Mouse (Mus musculus): Measurements from ENCODE around the gene Galt.
"Not testable (repeated sequence)": the region's sequence is repeated elsewhere in the genome, so short reads cannot be mapped to it uniquely, and the experiment has no call there.

The Galt gene

DNA sequence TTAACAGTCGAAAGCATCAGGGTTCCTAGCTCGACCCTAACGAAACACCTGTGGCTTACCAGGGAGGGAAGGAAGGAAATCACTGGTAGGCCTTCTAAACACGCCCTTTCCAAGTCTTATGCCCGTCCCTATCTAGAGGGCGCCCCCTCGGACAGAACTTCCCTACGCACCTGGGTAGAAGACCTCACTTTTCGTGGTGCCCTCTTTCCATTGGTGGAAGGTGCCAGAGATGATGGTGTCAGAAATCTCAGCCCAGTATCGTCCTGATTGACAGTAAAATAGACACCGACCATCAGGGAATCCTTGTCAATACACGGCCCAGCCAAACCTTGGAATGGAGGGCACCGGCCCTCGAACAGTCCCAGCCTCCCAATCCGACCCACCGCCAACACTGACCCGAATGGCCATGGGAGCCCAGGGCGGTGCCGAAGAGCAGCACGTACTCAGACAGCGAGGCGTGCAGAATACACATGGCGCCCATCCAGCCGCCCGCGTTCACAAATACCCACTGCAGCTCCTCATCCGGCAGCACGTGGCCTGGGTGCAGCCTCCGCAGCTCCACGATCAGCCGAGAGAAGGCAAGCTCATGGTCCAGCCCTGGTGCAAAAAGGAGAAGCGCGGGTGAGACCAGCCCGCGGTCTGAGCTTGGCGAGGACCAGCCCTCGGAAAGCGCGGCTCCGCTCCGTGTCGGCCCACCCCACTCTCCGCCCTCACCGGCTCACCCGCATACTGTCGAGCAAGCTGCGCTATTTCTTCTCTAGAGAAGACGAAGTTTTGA, 14.5 kb upstream of the Galt start:
- no peak for DNase-seq (ENCODE audit: low spot score)

DNA sequence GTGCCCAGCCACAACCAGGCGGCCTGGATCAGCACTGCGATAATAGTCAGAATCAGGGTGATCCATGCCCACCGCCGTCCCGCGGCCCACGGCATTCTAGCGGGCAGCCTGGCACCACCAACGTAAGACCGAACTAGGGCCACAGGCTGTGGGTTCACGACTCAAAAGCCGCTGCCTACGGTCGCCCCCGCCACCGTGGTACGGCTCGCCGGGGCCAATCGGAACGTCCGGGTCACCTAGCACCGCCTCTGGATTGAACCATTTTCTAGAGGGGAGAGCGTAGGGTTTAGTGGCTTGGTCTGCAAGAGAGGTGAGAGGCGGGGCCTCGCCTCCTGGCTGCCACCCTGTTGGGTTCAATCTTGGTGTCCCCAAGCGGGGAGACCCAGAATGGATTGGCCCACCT, 13.9 kb upstream of the Galt start:
- DNase-seq (ENCODE audit: low spot score): peak; percentile 95

DNA sequence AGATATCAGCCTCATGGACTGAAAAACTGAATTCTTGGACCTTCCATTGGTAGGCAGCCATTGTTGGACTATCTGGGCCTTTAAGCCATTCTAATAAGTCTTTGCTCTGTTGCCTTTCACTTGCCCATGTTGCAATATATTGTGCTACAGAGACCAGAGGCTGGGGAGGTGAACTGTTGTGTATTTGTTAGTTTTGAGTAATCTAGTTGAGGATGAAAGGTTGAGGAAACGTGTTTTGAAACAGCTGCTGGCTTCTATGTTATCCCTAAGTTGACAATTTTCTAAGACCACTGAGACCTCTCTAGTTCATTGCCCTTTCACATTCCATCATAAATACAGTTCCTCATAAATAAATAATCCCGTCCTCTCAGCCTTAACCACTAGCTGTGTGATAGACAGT, 10.9 kb upstream of the Galt start:
- no peak for DNase-seq (ENCODE audit: low spot score)

DNA sequence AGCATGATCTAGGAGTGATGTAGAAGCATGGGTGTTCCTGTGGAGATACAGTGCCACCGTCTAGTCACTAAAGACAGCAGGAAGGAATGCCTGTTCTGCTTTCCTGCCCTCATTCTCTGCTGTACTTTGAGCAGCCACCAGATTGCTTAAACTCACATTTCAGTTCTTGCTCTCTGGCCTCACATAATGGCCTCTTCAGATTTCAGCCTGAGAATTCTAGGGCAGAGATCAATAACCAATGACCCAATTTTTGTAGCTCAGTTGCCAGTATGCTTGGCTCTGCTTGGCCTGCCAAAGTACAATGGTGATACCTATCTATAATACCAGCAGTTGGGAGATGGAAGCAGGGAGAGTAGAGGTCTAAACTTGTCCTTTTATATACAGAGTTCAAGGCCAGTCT, 10.0 kb upstream of the Galt start:
- DNase-seq (ENCODE audit: low spot score): no peak

DNA sequence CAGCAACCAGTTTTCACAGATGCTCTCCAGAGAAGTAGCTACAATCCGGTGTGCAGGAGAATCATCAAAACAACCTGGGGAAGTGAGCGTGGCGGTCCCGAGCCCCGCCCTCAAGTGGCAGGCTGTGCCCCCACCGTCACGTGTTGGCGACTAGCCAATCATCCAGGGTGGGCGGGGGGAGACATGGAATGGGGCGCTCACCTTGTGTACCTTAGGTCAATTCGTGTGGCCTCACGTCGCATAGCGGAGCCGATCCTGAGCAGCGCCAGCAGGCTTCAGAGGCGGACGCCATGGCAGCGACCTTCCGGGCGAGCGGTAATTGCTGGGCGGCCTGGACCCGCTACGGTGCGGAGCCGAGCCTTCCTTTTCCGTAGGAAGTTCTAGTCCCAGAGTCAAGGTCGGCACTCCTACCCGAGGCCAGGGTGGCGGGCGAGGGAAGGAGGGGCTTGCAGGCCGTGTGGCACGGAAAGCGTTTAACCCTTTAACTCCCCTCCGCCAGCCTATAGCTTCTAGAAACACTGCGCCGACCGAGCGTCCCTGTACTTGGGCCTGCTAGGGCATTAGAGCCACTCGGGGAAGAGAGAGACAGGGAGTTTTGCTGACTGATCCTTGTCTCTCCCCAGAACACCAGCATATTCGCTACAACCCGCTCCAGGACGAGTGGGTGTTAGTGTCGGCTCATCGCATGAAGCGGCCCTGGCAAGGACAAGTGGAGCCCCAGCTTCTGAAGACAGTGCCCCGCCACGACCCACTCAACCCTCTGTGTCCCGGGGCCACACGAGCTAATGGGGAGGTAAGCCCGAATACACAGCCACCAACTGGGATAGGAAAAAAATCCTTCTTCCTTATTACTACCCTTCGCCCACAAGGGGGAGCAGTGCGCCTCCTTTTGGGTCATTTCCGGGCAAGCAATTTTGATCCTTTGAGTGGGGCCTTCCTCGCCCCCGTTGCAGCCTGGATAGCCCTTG, 594 bp downstream of the Galt start, which contains the start of gene Sigmar1:
Gene Sigmar1, minus strand, starts transcription at position 820 of the 968 bp plus-strand sequence.
- peak; percentile 95 for DNase-seq (ENCODE audit: low spot score)

DNA sequence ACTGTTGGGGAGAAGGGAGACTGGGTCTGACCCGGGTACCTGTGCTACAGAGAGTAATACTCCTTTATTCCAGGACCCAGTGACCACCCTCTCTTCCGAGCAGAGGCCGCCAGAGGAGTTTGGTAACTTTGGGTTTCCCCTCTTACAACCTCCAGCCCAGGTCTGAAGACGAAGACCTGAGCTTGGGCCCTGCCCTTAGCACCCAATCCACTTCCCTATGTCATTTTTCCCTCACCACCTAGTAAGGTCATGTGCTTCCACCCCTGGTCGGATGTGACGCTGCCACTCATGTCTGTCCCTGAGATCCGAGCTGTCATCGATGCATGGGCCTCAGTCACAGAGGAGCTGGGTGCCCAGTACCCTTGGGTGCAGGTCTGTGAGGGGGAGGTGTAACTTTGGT, 1.4 kb downstream of the Galt start:
- DNase-seq (ENCODE audit: low spot score): no peak

DNA sequence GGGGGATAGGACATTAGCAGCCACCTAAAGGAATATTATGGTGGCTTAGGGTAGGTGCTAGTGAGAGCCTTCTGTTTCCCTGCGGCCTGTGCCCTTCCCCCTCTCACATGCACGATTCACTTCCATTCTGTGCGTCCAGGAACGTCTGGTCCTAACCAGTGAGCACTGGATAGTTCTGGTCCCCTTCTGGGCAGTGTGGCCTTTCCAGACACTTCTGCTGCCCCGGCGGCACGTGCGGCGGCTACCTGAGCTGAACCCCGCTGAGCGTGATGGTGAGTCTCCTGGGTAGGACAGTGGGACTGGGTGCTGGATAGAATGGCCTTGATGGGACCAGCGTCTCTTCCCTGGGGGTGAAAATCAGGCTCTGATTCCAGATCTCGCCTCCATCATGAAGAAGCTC, 2.3 kb downstream of the Galt start:
- no peak for DNase-seq (ENCODE audit: low spot score)

DNA sequence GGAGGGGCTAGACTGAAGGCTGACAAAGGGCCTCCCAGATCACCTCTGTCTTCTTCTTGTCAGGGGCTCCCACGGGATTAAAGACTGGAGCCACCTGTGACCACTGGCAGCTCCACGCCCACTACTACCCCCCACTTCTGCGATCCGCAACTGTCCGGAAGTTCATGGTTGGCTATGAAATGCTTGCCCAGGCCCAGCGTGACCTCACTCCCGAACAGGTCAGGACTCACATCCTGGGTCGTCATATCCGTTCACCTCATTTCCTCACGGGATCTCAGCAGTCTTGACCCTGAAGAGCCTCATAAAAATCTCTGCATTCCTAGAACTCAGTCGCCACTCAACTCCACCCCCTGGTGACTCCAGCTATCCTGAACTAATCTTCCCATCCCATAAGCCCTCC, 3.0 kb downstream of the Galt start:
- DNase-seq (ENCODE audit: low spot score): no peak

DNA sequence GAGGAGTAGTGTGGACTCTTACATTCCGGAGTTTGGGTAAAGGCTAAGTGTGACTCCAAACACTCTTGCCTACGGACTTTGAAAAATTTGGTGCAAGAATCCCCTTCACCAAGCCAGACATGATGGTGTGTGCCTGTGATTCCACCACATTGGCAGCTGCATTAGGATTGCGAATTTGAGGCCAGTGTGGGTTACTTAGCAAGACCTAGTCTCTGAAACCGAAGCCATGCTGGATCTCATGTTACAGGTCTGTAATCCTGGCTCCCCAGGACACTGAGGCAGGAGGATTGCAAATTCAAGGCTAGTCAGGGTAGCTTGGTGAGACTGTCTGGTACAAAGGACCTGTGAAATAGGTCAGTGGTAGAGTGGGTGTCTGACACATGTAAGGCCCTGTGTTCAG, 3.7 kb downstream of the Galt start:
- no peak for DNase-seq (ENCODE audit: low spot score)

DNA sequence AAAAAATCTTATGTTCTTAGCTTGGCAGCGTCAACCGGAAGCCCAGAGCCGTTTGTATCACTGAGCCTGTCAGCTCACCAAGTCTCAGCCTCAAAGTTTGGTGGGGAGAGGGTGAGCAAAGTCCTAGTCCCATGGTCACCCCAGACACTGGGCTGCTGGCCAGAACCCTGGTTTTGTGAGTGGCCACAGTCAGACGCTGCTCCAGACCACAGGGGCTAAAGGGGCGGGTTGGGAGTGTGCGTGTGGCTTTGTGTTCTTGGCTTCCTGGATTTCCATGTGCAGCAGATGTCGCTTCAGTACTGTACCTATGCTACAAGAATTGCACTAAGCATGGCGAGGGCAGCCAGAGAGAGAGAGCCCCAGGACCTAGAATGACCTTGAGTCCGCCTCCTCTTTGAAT, 4.2 kb downstream of the Galt start:
- no peak for DNase-seq (ENCODE audit: low spot score)

DNA sequence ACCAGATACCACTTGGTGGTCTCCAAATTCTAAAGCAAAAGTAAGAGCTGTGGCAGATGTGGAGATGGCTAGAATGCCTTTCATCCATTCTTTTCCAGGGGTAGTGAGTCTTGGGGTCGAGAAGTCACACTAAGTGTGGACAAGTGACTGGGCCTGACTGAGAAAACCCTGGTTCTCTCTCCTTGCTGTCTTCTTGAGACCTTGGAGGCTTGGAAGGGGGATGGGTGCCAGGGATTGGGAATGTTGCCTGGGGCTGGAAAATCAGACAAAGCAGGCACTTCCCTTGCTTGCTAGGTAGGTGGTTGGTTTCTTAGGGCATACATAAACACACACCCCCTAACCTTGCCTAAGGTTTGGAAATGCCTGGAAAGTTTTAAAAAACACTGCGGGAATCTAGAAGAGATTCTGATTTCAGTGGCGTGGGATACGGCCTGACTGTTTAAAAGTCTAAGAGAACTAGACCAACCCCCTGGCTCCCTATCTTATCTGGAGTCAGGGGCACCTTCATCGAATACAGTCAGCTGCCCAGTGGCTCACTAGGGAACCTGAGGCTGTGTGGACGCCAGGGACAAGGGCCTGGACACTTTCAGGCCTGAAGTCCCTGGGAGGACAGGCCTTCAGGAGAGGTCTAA, 4.7 kb downstream of the Galt start:
- no peak for DNase-seq (ENCODE audit: low spot score)

DNA sequence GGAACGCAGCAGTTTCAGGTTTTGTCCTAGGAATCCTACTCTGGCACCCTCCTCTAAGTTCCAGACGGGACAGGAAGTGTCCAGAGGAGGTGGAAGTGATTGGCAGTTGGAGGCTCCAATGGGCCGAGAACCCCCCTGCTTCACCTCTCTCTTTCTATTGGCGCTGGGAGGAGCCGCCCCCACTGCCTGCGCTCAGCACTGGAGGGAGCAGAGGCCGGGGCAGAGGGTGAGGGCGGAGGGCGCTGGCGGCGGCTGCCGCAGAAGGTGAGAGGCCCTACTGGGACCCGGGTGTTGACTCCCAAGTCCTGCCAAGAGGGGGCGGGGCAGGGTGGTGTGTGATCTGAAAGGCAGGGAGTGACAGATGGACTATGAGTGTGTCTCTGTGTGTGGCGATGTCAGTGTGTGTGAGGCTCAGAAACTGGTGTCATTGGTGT, 5.3 kb downstream of the Galt start:
- peak; percentile 94 for DNase-seq (ENCODE audit: low spot score)

DNA sequence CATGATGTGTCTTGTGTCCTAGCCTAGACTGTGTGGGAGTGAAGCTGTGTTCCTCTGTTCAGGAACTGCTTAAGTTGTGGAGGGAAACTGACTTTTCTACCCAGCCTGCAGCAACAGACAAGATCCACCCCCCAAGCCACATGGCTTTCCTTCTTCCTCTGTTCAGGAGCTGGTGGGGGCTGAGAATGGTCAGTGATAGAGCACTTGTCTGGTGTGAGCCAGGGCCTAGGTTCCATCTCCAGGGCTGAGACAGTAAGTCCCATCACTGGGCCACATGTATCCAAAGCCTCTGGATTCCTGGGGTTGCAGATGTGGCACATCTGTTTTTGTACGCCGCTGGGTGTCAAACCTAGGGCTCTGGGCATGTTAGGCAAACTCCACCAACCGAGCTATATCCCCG, 5.9 kb downstream of the Galt start:
- DNase-seq (ENCODE audit: low spot score): no peak

DNA sequence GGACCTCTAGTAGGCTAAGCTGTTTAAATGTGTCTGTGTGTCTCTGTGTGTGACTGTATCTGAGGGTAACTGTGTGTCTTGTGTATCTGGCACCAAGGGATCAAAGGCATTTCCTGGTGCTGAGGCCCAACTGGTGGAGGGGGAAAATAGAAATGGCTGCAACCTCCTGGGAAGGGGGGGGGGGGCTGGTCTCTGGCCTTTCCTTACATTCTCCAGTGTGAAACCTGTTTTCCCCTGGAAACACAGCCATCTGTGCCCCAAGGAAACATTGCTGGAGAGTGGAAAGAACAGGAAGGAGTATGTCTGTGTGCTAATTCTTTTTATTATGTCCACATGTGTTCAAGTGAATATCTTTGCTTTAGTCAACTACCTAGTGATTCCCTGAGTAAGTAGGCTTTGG, 6.7 kb downstream of the Galt start:
- no peak for DNase-seq (ENCODE audit: low spot score)

DNA sequence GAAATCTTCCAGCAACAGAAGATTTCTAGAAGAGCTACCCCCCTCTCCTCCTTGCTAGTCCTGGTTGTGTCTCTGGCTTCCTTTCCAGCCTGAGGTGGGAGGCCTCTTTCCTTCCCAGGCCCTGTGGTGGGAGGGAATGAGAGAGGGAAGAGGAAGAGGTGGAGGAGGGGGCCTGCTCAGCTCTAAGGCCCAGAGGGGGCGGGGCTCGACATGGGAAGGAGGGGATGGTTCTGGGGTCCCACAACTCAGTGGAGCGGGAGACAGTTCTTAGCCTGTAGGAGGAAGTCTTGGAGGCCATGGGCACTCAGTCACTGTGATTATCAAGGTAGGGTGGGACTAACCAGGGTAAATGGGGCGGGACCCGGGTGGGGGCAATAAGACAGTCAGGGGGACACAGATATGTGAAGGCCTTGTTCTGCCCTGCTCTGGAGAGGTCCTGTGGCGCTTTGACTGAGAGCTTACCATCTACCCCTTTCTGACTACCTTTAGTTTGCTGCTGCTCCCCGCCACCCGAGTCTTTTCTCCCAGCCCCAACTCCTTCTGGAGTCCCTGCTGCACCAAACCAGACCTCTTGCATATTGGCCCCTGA, 7.2 kb downstream of the Galt start:
- peak; percentile 40 for DNase-seq (ENCODE audit: low spot score)

DNA sequence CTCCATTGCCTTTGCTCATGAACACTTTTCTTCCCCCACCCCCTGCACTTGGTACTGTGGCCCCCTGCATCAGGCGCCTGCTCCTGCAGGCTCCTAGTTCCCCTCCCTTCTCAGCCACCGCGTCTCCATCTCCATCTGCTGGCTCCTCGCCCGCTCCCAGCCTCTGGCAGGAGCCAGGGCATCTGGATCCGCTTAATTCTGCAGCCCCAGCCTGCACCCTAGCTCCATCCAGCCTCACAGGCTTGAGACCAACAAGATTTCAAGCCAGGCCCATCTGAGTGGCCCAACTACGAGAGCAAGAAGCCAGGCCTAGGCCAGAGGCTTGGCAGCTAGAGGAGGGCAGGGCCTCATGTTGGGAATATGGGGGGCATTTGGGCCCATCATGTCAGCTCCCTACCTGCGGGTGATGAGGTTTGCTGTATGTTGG, 7.7 kb downstream of the Galt start:
- not testable (repeated sequence) for DNase-seq (ENCODE audit: low spot score)

DNA sequence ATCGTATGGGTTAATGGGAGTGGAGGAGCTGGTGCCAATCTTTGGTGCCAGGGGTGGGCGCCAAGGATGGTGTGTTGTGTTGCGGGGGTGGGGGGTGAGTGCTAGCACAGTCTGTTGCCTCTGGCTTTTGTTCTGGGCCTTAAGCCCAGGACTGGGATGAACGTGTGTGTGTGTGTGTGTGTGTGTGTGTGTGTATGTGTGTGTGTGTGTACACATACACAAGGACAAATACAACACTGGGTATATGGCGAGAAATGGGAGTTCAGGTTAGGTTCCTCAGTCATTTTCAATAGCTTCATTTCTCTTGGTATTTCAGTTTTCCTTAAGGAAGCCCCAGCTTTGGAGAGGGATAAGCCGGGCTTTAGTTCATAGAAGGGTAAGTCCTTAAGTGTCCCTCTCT, 8.1 kb downstream of the Galt start:
- DNase-seq (ENCODE audit: low spot score): not testable (repeated sequence)

DNA sequence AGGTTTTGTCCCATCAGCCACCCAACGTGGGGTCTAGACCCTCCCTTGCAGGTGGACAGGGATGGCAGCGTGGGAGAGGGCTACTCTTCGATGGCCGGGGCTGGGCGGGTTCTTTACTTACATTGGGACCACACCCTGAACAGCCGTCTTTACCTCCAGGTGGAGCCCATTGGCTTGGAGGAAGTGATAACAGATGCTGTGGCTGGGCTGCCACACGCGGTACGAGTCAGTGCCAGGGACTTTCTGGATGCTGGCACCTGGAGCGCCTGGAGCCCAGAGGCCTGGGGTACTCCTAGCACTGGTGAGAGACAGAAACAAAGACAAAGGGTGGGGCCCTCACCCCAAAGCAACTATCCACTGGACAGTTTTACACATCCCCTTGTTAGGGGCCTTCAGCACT, 12.3 kb downstream of the Galt start:
- not testable (repeated sequence) for DNase-seq (ENCODE audit: low spot score)

DNA sequence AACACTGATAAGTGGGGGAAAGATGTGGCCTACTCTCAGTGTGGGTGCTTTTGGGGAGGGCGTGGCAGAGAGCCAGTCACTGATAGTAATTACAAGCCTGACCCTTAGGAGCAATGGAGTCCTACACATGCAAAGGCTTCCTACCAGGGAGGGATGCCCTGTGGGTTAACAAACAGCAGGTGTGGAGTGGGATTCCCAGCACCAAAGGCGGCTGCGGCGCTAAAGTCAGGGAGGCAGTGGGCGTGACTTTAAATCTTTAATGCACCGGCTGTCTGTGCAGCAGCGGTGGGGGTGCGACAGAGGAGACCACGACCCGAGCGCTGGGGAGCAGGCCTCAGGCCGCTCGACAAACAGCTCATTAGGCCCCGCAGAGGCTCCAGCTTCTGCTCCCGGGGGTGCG, 17.9 kb downstream of the Galt start:
- not testable (repeated sequence) for DNase-seq (ENCODE audit: low spot score)

DNA sequence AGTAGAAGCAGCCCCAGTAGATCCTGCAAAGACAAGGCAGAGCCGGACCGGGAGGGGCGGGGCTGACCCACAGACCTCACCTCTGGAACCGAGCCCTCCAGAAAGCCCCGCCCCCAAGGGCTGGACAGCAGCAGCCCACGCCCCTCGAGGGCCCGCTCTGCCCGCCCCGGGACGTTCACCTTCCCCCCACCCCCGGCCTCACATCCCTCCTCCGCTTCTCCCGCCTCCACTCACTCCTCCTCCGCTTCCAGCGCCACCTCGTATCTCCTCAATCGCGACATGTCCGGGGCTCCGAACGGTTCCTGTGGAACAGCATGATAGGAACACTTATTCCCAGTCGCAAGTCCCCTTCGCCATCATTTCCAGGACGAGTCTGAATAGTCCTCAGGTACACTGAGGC, 18.5 kb downstream of the Galt start:
- peak; percentile 83 for DNase-seq (ENCODE audit: low spot score)

DNA sequence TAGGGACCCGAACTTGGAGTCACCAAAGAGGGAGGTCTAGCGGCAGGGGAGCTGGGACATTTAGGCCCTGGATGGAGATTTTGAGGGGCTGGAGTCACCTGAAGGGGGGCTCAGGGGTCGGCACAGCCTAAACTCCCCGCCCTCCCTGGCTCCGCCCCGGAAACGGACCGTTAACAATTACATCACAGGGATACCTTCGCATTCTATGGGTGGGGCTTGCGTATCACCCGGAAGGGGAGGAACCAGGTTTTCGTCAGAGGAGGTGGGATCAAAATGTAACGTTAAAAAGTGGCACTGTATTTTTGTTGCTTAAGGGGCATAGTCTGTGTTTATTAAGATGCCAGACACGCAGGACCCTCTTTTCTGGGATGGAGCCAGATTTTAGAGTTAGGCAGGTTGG, 19.0 kb downstream of the Galt start, which contains the start of gene Ccl27a:
Gene Ccl27a, minus strand, starts transcription at position 246 of the 400 bp plus-strand sequence.
- peak; percentile 83 for DNase-seq (ENCODE audit: low spot score)

DNA sequence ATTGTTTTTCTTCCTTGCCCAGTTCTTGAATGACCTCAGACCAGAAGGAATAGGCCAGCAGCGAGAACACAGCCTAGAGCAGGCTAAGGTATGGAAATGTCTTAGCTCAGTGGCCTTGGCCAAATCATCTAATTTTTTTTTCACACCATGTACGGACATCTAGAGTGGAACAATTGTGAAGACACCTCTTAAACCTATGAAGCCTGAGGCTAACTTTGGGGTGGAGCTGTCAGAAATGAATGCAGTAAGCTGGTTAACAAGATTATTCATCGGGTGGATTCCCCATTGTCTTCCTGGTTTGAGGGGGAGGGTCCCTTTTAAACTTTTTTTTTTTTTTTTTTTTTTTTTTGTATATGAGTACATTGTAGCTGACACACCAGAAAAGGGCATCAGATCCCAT, 19.5 kb downstream of the Galt start:
- not testable (repeated sequence) for DNase-seq (ENCODE audit: low spot score)

Measured in yolk sac, embryonic 10.5 days (tissue).